Mouse (Mus musculus) cerebellum, postnatal 25 days (tissue): ENCODE data around the gene Mab21l3.
"Not testable (repeated sequence)": the region's sequence is repeated elsewhere in the genome, so short reads cannot be mapped to it uniquely, and the experiment has no call there.

ENCODE experiments used
- DNase-seq, 2 experiments: peaks; one replicate each; pipeline ENCODE4 v3.0.0; 2021; ENCODE audit warnings: mixed read lengths in 2 of 2

The Mab21l3 gene

DNA sequence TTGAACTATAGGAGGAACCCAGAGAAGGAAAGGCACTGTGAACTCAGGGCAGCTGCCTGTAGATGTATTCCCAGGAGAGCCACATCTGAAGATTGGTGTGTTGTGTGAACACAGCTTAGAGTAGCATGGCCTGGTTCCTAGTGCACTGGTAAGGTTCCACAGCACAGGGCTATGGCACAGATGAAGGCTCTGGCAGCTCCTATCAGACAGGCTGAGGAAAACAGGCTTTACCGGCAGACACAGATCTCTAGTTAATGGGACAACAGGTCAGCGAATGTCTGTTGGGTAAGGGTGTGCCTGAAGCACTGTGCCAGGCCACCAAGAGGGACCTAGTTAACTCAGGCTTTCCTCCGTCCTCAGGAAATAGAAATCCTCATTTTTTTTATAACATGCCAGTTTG lies 11.8 kb downstream of the Mab21l3 start:
- DNase-seq: no peak

DNA sequence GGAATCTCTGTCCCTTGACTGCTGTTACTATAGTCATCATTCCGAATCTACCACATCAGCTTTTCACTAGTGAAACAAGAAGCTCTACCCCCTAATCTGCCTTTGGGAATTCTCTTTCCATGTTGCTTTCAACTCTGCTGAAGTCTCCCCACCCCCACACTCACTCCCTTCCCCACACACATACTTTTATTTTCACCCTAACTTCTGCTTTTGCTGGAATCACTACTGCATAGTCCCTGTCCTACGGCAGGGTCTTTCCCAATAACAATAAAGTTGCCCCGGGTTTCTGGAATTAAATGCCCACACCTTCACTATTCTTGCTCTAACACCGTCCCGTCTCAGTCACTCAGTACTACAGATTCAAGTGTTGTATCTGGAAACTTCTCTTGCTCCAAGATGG lies 12.2 kb downstream of the Mab21l3 start:
- DNase-seq: no peak

DNA sequence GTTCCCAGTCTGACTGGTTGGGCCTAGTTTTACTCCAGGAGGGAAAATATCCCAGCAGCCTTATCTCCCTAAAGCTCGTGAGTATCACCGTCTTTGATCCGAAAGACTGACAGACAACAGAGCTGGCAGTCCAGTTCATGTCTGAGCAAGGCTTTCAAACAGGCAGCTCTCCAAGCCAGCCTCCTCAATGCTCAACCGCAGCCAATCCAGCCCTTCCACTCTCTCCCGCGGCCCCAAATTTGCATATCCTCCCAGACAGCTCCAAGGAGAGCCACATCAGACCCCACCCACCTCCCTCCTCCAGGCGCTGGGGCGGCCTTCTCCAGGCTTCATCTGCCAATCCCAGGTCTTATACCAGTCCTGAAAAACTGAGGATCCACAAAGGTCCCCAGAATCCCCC lies 12.7 kb downstream of the Mab21l3 start:
- peak in 1 of 2 experiments; percentile 39 for DNase-seq

DNA sequence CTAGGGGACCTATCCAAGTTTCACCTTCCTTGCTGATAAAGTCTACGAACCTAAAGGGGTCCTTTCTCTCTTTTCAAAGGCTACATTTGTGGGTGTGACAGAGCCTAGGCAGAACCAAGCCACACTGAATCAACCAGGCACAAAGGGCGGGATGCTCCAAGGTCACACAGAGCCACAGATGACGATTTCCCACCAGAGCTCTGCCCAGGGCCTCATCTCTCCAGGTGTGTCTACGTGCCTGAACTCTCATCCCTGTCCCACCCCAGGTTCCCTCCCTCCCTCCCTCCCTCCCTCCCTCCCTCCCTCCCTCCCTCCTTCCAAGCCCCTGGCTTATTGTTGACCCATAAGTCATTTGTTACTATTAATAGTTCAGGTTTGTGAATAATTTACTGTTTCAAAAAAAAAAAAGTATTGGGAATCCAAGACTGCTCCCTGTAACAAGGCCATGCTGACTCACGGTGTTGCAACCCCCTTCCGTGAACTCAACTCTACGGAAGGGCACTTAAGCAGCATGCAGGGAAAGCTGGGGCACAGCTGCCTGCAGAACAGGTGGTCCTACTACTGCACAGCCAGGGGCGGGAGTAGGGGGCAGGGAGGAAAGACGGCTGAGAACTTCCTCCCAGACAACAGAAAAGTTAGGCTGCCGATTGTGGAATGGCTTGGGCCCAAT lies 17.4 kb downstream of the Mab21l3 start:
- no peak for DNase-seq

DNA sequence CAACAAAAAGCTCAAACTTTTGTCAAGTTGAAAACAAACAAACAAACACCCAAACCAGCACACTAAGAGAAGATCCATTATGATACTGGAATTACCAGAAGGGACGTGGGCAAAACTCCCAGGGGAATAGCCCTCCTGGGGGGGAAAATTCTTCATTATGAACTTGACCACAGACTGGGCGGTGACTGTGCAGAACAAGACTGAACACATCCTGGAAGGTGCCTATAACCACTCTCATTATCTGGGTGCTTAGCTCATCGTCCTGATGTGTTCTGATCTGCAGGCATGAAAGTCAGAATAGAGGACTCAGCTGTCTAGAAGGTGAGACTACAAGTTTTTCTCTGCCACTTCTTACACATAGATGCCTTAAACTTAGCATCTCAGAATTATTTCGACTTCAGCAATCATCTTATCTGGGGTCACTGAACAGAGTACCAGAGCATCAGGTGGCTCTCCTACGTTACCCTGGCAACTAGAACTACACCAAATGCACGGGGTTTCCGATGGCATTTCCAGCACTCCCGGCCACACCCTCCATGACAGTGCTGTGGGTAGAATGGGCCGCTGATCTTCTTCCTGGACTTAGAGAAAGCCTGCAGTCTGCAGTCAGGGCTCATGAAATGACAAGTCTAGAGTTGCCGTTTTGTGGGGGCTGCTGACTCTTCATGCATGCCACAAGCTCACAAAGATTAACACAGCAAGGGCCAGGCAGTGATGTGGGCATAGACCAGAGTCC lies 18.7 kb downstream of the Mab21l3 start:
- no peak for DNase-seq

DNA sequence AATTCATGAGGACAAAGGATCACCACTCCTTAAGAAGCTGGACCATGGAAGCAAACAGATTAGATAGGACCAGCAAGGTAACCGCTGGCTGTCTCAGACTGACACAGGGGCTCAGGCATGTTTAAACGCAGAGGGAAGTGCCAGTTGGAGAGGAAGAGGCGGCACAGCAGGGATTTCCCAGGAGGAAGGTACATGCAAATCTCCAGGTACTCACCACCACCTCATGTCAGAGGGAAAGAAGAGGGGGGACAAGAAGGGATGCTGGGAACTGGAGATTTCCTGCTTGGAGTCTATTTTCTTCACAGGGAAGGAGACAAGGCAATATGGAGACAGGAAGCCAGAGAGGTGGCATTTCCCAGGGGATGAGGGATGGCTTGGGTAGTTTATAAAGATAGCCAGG lies 20.2 kb downstream of the Mab21l3 start:
- no peak for DNase-seq

DNA sequence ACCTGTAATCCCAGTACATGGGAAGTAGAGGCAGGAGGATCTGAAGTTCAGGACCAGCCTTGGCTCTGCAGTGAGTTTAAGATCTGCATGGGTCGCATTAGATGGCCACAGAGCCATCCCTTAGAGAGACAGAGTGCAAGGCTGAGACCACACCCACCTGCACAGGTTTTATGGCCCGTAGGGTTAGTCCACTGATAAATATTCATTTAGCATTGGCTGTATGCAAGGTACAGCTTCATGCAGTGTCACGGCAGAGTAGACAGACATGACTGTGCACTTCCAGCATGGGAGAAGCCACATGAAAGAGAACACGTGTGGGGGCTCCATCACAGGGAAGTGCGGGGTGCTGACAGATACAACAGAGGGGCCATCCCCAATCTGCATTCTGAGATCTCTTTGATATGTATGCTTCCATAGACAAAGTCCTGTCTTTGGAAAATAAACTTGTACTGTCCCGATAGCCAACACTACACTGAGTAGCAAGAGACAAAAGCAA lies 21.5 kb downstream of the Mab21l3 start:
- DNase-seq: no peak

DNA sequence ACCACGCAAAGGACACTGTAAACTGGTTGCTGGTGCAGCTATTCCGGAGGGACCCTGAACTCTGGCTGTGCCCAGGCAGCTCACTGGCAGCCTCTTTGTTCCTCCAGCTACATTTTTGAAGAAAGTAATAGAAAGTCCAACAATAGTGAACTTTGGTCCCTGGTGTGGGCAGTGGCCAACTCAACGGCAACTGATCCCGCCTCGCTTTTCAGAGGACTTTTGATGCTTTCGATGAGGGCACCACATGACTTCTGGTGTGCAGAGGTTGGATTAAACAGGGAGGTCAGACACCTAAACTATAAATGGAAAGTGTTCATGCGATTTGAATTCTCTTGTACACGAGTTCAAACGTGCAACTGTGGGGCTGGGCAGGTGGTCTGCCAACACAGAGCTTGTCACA lies 24.4 kb downstream of the Mab21l3 start:
- DNase-seq: no peak

DNA sequence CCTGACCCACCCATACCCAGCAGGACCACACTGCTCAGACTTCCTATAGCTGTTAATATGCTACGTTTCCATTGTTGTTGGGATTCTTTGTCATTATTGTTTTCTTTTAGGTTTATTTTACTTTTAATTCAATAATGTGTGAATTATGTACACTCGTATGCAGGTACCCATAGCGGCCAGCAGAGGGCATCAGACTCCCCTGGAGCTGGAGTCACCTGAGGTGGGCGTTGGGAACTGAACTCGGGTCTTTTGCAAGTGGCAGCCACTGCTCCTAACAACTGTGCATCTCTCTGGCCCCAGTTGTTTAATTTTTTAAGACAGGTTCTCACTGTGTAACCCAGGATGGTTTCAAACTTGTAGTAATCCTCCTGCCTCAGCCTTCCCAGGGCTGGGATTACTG lies 26.7 kb downstream of the Mab21l3 start:
- DNase-seq: no peak

DNA sequence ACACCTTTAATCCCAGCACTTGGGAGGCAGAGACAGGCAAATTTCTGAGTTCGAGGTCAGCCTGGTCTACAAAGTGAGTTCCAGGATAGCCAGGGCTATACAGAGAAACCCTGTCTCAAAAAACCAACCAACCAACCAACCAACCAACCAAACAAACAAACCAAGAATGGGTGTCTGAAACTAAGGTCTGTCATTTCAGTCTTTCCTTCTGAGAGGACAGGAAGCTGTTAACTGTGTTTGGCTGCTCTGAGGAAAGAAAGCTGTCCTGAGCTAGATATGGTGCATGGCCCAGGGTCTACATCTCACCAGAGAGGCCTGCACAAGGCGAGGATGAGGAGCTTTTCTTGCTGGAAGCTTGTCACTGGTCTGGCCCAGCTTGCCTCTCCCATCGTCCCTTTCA lies 28.1 kb downstream of the Mab21l3 start:
- DNase-seq: not testable (repeated sequence)

DNA sequence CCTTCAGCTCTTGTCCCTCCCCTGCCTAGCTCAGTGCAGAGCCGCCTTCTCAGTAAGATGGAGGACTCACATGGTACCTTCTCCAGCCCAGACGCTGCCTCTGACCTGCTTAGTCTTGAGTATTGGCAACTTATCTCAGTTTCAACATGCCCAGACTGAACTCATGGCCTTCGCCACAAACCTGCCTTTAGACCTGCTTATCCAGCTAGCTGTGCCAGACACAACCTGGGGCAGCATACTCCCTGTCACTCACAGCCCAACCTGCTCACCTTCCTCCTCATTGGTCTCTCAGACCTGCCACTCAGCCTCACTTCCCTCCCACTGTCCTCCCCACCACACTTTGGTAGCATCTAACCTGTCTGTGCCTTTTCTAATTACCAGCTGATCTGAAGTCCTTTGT lies 32.8 kb downstream of the Mab21l3 start:
- no peak for DNase-seq

DNA sequence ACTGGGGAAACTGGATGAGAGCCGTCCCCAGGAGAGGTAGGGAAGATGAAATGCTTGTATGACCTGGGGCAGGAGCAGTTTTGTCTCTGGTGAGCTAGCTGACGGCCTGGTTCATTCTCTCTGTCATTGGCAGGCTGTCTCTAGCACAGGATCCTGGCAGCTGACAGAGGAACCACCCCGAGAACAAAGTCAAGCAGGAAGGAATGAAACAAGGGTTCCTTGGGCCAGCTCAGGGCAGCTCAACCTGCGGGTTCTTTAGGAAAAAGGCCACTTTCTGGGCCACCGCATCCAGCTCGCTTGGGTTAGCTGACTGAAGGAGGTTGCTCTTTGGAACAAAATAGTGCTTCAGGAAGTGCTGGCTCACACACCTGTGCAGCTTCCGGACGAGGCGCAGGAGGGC lies 34.0 kb downstream of the Mab21l3 start:
- no peak for DNase-seq

DNA sequence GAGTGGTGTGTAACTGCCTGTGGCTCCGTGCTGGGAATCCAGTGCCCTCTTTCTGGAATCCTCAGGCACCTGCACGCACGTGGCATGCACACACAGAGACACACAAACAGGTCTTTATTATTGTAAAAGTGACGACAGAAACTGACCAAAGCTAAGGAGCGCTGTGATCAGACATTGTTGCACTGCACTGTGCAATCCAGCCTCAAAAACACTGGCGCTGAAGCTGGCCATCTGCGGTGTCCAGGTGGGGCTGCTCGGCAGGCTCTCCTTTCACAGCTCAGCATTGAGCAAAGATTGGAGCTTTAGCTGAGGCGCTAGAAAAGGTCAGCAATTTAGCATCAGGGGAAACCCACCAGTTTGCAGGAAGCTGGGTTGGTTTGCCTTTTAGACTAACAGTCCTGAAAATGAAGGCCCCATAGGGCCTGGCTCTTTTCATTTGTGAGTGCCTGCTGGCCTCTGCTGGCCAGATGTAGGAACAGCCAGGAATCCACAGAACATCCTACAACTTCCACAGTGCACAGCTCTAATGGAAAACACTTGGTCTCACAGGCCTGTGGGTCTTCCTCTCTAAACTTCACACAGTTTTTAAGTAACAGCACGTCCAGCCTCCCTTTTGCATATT lies 36.3 kb downstream of the Mab21l3 start:
- peak; percentile 85 to 86 for DNase-seq

DNA sequence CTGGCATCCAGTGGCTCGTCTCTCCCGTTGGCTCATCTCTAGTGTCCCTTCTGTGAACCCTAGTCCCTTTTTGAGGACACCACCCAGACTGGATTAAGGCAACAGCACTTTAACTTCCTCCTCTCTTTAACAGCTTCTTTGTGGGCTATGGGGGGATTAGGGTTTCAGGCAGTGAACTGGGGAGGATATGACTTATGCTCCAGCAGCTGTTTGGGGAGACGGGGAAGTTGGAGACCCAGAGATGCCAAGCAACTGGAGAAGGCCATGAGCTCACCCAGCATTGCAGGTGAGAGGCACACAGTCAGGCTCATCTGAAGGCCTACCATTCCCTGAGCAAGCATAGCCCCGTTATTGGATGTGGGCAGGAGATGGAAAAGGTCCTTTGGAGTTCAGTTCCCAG lies 36.8 kb downstream of the Mab21l3 start:
- no peak for DNase-seq

DNA sequence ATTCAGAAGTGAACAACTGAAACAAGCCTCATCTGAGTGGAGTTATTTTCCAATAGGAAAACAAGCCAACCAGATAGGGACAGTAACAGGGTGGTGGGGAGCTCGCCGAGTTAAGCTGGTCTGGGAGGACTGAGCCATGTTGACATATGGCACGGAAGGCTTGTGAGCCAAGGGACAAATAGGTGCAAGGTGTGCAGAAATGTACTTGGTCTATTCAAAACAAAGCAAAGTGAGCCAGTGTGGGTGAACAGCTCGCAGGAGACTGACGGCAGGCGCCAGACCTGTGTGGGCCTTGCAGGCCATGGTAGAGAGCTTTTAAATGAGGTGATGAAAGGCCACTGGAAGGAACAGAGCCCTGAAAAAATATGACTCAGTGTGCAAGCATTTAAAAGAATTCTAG lies 41.1 kb downstream of the Mab21l3 start:
- DNase-seq: peak; percentile 85 to 86

DNA sequence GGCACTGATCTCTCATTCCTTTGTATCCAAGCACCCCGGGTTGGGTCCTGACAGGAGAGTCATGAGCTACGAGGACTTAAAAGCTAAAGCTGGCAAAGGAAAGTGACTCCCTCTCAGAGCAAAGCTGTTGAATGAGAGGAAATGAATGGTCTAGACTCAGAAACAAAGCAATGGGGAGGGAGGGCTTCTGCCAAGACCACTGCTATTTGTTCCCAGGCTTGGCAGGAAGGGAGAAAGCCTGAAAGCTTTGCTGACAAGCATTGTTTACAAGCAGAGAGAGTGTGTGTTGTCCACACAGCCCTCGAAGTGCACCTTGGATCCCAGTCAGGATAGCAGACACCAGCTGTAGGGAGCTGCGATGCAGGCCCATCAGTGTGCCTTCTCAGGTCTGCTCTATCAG lies 41.8 kb downstream of the Mab21l3 start:
- DNase-seq: peak; percentile 65 to 71

DNA sequence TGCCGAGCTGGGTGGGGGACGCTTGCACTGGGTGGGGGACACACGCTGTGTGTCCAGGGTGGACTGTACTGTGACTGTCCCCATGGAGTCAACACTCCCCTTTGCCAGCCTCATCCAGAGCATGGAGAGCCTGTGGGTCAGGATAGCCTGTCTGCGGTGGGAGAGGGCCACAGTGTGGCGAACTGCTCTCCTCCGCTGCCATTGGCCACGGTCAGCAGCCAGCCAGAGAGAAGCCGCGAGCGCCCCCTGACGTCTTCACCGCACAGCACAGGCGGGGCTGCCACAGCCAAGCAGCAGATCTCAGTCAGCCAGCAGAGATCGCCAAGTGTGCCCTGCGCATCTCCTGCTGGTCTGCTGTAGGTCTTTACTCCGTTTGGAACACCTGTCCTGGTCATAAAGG lies 42.6 kb downstream of the Mab21l3 start:
- peak; percentile 96 to 97 for DNase-seq

DNA sequence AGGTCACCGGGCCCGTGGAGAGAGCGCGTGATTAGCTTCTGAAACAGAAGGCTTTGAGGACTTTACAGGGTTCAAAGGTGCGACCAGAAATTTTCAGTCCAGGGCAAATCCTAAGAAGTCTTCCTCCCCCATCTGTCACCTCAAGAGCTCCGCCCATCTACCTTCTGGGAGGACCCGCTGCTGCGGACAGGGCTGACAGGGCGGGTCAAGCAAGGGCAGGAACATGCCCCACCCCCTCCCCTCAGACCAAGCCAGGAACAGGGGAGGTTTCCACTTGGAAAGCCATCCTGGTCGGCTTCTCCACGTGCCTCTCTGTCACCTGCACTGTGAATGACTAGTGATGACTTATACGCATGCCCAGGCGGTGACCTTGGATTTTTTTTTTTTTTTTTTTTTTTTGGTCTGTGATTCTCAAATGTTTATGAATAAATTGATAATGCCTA lies 43.2 kb downstream of the Mab21l3 start:
- no peak for DNase-seq

DNA sequence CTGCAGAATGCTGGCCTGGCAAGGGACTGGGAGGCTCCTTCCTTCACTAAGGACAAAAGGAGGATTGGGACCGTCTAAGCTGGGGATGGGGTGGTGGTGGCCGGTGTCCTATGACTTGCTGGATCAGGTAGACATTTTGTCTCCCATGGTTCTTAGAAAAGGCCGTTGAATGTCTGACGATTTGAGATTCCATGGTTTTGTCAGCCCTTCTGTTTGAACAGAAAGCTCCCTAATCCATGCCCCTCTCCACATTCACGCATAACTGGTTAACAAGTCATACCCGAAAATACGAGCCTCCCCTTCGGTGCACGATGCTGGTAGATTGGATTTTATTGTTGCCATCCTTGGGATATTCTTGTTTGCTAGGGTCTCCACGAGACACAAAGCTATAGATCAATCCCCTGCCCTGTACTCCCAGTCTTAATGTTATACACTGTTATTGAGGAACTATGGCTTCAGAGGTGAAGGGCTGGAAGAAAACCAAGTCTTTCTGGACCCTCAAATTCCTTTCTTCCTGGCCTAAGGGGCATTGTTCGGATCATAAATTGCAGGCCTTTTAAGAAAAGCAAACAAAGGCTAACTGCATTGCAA lies 43.7 kb downstream of the Mab21l3 start:
- DNase-seq: no peak

DNA sequence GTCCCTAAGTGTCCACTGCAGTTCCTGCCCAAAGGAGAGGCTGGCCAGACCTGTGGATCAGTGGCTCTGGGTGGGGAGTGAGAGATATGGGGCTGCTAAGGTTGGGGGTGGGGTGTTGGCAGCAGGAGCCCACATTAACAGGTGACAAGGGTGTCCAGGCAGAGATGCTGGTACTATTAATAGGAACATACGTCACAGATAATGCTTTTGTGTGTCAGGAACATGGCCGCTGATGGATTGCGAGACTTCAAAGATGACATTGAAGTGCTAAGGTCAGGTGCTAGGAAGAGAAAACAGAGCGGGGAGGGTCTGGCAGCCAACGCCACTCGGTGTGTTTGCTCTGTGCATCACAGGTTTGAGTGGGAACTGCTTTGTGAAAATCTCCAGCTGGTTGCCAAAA lies 44.4 kb downstream of the Mab21l3 start:
- no peak for DNase-seq

DNA sequence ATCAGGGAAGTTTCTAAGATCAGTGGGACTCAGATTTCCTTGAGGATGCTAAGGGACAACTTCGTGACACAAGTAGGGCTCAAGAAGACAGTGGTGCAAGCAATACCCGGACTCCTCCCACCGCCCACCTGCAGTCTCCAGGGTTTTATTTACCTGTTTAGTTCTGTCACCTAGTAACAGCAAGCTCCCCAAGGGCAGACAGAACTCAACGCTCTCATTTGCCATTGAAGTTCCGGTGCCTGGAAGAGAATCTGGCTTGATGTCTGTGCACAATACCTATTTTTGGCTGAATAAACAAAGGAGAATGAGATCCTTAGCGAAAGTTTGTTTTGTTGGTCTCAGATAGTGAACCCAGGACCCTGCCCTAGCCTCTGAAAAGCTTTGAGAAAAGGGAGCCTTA lies 45.0 kb downstream of the Mab21l3 start:
- no peak for DNase-seq

DNA sequence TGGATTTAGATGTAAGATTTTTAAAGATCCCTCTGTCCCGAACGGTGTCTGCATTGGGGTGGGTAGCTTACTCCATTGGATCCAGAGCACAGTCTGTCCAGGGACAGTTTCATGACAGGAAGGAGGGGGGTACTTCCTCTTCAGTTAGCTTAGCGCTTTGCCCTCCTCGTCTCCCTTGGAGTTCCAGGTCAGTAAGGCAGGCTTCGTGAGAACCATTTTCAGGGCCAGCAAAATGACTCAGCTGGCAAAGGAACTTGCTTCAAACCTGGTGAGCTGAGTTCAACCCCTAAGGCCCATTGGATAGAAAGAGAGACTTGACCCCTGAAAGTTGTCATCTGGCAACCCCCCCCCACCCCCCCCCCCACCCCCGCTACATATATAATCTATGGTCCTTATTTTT lies 46.0 kb downstream of the Mab21l3 start:
- DNase-seq: no peak

DNA sequence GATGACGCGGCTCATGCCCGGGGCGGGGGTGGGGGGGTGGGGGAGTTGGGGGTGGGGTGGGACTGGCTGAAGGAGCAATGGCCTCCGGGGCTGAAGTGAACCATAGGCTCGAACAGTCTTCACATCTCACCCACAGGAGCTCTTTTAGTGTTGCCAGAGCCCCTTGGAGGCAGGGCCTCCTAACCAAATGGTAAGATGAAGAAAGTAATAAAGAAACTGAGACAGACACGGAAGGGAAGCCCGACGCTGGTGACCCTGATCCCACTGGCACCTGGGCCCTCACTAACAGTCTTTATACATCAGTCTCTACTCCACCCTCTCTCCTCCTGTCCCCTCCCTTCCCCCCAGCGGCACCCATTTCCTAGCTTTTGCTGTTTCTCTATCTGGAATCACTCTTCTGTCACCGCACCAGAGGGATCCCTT lies 48.2 kb downstream of the Mab21l3 start:
- DNase-seq: no peak
